Mouse (Mus musculus): ENCODE measurements around the gene Olfr731. TPM values are rescaled to one million over a fixed set of nuclear protein-coding genes. Genes with fewer than 3 reads are reported as not detected.

Olfr731 gene
- not detected in 2 replicates for polyA plus RNA-seq (2012; rRNA removed)

DNA sequence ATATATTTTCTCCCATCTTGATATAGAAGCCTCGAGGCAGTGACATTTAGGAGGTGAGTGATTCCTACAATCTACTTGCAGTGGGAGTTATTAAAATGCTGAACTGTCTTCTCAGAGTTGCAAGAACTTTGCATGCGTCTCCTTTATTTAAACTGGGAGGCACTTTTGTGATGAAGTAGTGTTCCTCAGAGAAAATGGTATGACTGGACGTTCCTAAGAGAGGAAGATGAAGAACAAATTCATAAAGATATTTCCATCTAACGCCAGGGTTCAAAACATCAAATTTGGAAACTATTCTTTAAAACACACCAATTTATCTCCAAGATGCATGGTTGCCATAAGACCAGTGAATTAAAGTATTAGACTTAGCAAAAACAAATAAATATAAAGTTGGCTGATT is at the start of gene Olfr731:
Olfr731 (minus strand) TSS at position 101 of the 400 bp plus-strand sequence.

DNA sequence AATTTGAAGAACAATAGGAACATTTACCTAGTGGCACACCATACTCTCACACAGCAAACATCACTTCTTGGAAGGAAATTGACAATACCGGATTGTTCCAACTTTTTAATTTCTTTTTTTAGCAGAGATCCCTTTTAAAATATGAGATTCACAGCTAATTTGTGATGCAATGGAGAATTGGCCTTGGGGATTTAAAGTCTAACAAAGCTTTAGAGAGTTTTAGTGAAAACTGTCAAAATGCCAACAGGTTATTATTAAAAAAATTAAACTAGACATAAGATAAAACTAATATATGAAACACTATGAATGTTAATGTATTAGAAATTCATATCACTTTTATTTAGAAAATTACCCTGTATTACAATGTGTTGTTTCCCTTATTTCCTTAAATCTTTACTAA is 42.4 kb upstream of the Olfr731 start, which contains the start of gene Olfr732:
Olfr732 (minus strand) TSS at position 101 of the 400 bp plus-strand sequence.

DNA sequence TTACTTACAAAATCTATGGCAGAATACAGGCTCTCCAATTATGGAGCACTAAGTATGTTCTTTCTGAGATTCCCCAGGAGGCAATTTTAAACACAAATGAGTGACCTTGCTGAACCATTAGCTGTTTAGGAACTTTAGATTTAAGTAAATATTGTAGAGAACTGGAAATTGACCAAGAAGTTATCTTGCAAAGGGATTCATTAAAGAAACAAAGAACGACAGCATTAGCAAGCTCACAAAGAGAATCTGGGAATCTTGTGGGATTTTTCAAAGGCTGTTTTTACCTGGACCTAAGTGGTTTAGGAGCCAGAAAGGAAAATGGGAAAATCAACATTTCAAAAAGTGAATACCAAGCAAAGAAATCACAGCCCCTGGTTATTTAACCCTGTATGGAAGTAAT is 53.6 kb downstream of the Olfr731 start, which contains the start of gene Olfr730:
Olfr730 (minus strand) TSS at position 101 of the 400 bp plus-strand sequence.

Other genes with a start within 250 kb of the Olfr731 start
- not detected in 2 replicates for gene Olfr725, start 201.5 kb downstream of the Olfr731 start, polyA plus RNA-seq (2012; rRNA removed)
- not detected in 2 replicates for gene Olfr726, start 150.9 kb downstream of the Olfr731 start, polyA plus RNA-seq (2012; rRNA removed)
- gene Olfr727, start 118.7 kb downstream of the Olfr731 start, polyA plus RNA-seq (2012; rRNA removed): not detected in 2 replicates
- not detected in 2 replicates for gene Olfr728, start 99.2 kb downstream of the Olfr731 start, polyA plus RNA-seq (2012; rRNA removed)
- not detected in 2 replicates for gene Olfr729, start 89.0 kb downstream of the Olfr731 start, polyA plus RNA-seq (2012; rRNA removed)
- not detected in 2 replicates for gene Olfr730, start 53.7 kb downstream of the Olfr731 start, polyA plus RNA-seq (2012; rRNA removed)
- gene Olfr732, start 42.3 kb upstream of the Olfr731 start, polyA plus RNA-seq (2012; rRNA removed): not detected in 2 replicates
- gene Olfr733, start 59.7 kb upstream of the Olfr731 start, polyA plus RNA-seq (2012; rRNA removed): not detected in 2 replicates
- not detected in 2 replicates for gene Olfr734, start 84.9 kb upstream of the Olfr731 start, polyA plus RNA-seq (2012; rRNA removed)
- not detected in 2 replicates for gene Olfr735, start 107.0 kb upstream of the Olfr731 start, polyA plus RNA-seq (2012; rRNA removed)
- gene Tlr11, start 116.0 kb upstream of the Olfr731 start, polyA plus RNA-seq (2012; rRNA removed): 0.14 and 0.21 TPM in 2 replicates
- not detected in 2 replicates for gene Olfr736, start 139.3 kb upstream of the Olfr731 start, polyA plus RNA-seq (2012; rRNA removed)
- gene Olfr738, start 165.7 kb upstream of the Olfr731 start, polyA plus RNA-seq (2012; rRNA removed): not detected in 2 replicates
- not detected in 2 replicates for gene Olfr739, start 176.8 kb upstream of the Olfr731 start, polyA plus RNA-seq (2012; rRNA removed)
- not detected in 2 replicates for gene Olfr740, start 203.7 kb upstream of the Olfr731 start, polyA plus RNA-seq (2012; rRNA removed)
- not detected in 2 replicates for gene Olfr741, start 230.9 kb upstream of the Olfr731 start, polyA plus RNA-seq (2012; rRNA removed)